Mouse (Mus musculus): ENCODE data around the gene Nyx. TPM values are rescaled to one million over a fixed set of nuclear protein-coding genes. Genes with fewer than 3 reads are reported as not detected.

Nyx gene
- polyA plus RNA-seq, 1 experiment from 2014 or later = 0.09 TPM

DNA sequence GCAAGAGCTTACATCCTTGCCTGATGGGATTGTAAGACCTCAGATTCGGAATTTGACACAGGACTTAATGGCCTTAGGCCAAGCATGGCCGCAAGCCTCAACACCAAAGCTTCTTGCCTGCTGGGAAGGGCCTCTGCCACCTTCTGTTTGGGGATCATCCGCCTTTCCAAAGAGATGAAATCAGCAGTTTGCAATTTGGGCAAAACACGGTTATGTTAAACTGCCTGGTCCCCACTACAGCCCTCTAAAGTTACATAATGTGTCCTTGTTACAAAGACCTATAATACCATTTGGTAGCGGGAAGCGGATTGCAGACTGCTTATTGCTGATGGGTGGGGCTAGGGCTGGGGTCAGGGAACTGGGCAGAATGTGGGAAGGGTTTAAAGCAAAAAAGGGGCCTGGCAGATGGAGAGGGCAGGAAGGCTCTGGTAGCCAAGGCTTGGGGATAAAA is 1.2 kb downstream of the Nyx start:
- no peak for ATAC-seq (ENCODE audit: low FRiP score)

DNA sequence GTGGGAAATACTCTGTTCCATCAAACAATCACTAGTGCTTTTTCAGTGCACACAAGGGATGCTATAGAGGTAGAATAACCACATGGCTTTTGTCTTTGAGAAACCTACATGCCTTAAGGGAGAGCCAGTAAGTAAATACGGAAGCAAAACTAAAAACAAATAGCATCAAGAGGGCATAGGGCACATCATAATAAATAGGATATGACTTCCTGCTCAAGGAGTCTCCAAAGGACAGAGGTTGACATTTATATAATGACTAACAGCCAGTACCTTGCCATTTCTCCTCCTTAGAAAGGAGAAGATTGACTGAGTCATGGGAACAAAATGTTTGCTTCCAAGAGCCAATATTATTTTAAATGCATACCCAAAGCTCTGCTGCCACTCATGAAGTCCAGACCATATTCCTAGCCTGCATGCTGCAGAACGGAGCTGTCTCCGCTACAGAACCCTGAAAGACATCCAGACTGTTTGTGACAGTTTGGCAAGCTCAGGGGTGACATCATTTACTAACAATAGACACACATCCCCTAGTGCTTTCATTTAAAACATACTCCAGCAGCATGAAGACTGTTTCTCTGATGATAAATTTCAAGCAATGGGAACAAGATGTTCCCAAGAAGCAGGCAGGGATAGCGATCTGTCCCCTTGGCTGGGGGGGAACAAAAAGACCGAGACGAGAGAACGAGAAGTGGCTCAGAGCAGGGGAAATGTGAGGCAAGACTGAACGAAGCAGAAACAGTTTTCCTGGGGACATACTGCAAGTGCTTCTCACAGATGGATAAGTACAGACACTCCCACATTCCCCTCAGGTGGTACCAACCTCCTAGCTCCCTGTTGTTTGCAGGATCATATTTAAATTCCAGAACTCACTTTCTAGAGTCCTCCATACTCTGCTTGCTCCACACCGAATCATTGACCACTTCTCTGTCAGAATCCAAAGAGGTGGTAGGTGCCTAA is 3.5 kb downstream of the Nyx start:
- Histone ChIP-seq H3K4me1 (replicated peaks; ENCODE audit: control insufficient read depth, insufficient read depth, low read length) (no peaks in the 10 kb centered on the region), H3K36me3 (replicated peaks; ENCODE audit: control insufficient read depth, insufficient read depth) (no peaks in the 10 kb centered on the region), H3K27me3 (ENCODE audit: control insufficient read depth, insufficient read depth, low read length) (peaks cover 3% of the 10 kb centered on the region; the same call in 1 of the 2 replicates), H3K4me2 (replicated peaks) (no peak overlapping the region), H3K9me3 (ENCODE audit: control insufficient read depth, low read length) (no peaks in the 10 kb centered on the region), H3K4me3 (replicated peaks; ENCODE audit: low read length) (no peak overlapping the region), H3K9ac (no peak overlapping the region), H3K27ac (no peak overlapping the region)
- WGBS = 66% methylated on average over 9 of the region's 9 CpGs
- no peak for ATAC-seq (ENCODE audit: low FRiP score)
- no peak for DNase-seq (ENCODE audit: low spot score)

More for the DNA sequence above, 1.2 kb downstream of the Nyx start:
- 81% methylated on average over 6 of the region's 6 CpGs for WGBS
- Histone ChIP-seq H3K9me3 (ENCODE audit: control insufficient read depth, low read length) (no peaks in the 10 kb centered on the region), H3K9ac (no peak overlapping the region), H3K4me1 (replicated peaks; ENCODE audit: control insufficient read depth, insufficient read depth, low read length) (no peaks in the 10 kb centered on the region), H3K4me3 (replicated peaks; ENCODE audit: low read length) (no peak overlapping the region), H3K4me2 (replicated peaks) (no peak overlapping the region), H3K36me3 (replicated peaks; ENCODE audit: control insufficient read depth, insufficient read depth) (no peaks in the 10 kb centered on the region), H3K27me3 (ENCODE audit: control insufficient read depth, insufficient read depth, low read length) (peaks cover 3% of the 10 kb centered on the region; the same call in 1 of the 2 replicates), H3K27ac (no peak overlapping the region)
- no peak for DNase-seq (ENCODE audit: low spot score)

DNA sequence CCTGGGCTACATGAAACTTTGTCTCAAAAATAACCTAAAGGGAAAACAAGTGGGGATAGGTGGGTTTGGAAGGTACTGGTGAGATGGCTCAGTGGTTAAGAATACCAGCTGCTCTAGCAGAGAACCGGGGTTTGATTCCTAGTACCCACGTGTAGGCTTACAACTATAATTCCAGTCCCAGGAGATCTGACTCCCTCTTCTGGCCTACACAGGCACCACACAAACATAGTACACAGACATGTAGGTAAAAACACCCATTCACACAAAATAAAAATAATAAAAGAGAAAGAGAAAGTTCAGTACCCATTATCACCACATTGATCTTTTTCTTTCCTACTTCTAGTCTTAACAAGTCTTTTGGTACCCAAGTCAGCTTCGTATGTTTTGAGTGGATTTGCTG is 6.0 kb downstream of the Nyx start:
- 73% methylated on average over 3 of the region's 3 CpGs for WGBS
- Histone ChIP-seq H3K27ac (no peak overlapping the region), H3K9ac (no peak overlapping the region), H3K27me3 (ENCODE audit: control insufficient read depth, insufficient read depth, low read length) (no peaks in the 10 kb centered on the region), H3K4me3 (replicated peaks; ENCODE audit: low read length) (no peak overlapping the region), H3K36me3 (replicated peaks; ENCODE audit: control insufficient read depth, insufficient read depth) (no peaks in the 10 kb centered on the region), H3K4me1 (replicated peaks; ENCODE audit: control insufficient read depth, insufficient read depth, low read length) (no peaks in the 10 kb centered on the region), H3K9me3 (ENCODE audit: control insufficient read depth, low read length) (no peaks in the 10 kb centered on the region), H3K4me2 (replicated peaks) (no peak overlapping the region)
- DNase-seq (ENCODE audit: low spot score) (no peak), ATAC-seq (ENCODE audit: low FRiP score) (no peak)

DNA sequence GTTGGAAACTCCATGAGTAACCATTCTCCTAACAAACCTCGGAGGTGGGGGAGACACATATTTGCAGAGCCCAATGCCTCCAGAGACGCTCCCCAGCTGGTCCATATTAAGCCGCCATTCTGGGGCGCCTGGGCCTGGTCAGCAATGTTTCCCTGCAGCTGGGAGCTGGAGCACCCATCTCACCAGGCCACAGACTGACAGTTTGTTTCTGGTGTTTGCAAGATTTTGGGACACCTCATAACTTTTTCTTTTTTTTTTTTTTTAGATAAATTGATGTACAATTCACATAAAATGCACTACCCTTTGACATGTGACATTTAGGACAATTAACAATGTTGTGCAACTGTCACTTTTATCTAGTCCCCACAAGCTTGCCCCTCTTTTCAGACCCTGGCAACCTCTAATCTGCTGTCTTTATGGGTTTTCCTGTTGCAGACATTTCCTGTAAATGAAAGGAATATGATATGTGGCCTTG is 6.9 kb downstream of the Nyx start:
- no peak for DNase-seq (ENCODE audit: low spot score)
- Histone ChIP-seq H3K36me3 (replicated peaks; ENCODE audit: control insufficient read depth, insufficient read depth) (no peaks in the 10 kb centered on the region), H3K27ac (no peak overlapping the region), H3K27me3 (ENCODE audit: control insufficient read depth, insufficient read depth, low read length) (no peaks in the 10 kb centered on the region), H3K4me3 (replicated peaks; ENCODE audit: low read length) (no peak overlapping the region), H3K4me1 (replicated peaks; ENCODE audit: control insufficient read depth, insufficient read depth, low read length) (no peaks in the 10 kb centered on the region), H3K9ac (no peak overlapping the region), H3K9me3 (ENCODE audit: control insufficient read depth, low read length) (no peaks in the 10 kb centered on the region), H3K4me2 (replicated peaks) (no peak overlapping the region)
- WGBS = 98% methylated on average over 4 of the region's 4 CpGs
- ATAC-seq (ENCODE audit: low FRiP score) = no peak

DNA sequence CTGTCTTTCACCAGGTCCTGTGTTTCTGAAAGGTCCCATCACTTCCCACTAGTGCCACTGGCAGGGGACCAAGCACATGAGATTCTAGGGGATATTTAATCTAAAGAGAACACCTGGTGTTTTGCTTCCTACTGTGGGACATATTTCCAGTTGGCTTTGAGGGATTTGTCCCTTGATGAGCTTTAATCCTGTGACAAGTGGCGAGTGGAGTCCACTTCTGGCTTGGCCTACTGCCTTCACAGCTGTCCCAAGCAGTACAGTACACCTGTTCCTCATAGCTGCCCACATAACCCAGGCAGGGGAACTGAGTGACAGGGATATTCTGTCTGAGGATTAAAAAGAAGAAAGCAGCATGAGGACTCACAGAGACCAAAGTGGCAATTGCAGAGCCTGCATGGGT is 9.5 kb downstream of the Nyx start:
- Histone ChIP-seq H3K27me3 (ENCODE audit: control insufficient read depth, insufficient read depth, low read length) (0 out of 2 replicates have a peak, but pooled peaks cover 6% of the 10 kb centered on the region), H3K9ac (no peak overlapping the region)

DNA sequence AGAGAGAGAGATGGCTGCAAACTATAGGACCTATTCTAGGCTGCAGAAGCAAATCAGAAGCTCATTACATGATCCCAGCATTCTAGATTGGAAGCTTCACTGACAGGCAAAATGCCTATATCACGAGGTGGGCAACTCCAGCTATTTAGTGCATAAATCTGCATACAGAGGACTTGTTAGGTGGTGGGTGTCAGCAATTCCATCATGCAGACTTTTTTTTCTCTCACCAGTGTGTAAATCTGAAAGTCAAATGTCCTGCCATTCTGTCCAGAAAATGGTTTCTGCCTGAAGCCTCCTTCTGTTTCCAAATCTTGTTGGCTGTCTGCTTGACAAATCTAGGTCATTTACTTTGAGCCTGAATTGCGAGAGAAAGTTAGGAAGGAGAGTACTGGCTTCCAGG is 11.7 kb downstream of the Nyx start:
- H3K4me2 ChIP-seq (replicated peaks) = no peak overlapping the region
- no peak overlapping the region for H3K9ac ChIP-seq
- 66% methylated on average over 2 of the region's 2 CpGs for WGBS
- no peak overlapping the region for H3K27ac ChIP-seq
- no peaks in the 10 kb centered on the region for H3K9me3 ChIP-seq (ENCODE audit: control insufficient read depth, low read length)
- ATAC-seq (ENCODE audit: low FRiP score) (no peak), DNase-seq (ENCODE audit: low spot score) (no peak)
- H3K4me1 ChIP-seq (replicated peaks; ENCODE audit: control insufficient read depth, insufficient read depth, low read length) = no peaks in the 10 kb centered on the region
- no peak overlapping the region for H3K4me3 ChIP-seq (replicated peaks; ENCODE audit: low read length)
- H3K27me3 ChIP-seq (ENCODE audit: control insufficient read depth, insufficient read depth, low read length) = 0 out of 2 replicates have a peak, but pooled peaks cover 6% of the 10 kb centered on the region
- no peaks in the 10 kb centered on the region for H3K36me3 ChIP-seq (replicated peaks; ENCODE audit: control insufficient read depth, insufficient read depth)

More for the DNA sequence above, 9.5 kb downstream of the Nyx start:
- Histone ChIP-seq H3K36me3 (replicated peaks; ENCODE audit: control insufficient read depth, insufficient read depth) (no peaks in the 10 kb centered on the region), H3K4me1 (replicated peaks; ENCODE audit: control insufficient read depth, insufficient read depth, low read length) (no peaks in the 10 kb centered on the region), H3K4me2 (replicated peaks) (no peak overlapping the region), H3K27ac (no peak overlapping the region), H3K4me3 (replicated peaks; ENCODE audit: low read length) (no peak overlapping the region), H3K9me3 (ENCODE audit: control insufficient read depth, low read length) (no peaks in the 10 kb centered on the region)
- DNase-seq (ENCODE audit: low spot score) (no peak), ATAC-seq (ENCODE audit: low FRiP score) (no peak)
- 67% methylated on average over 1 of the region's 1 CpGs for WGBS

DNA sequence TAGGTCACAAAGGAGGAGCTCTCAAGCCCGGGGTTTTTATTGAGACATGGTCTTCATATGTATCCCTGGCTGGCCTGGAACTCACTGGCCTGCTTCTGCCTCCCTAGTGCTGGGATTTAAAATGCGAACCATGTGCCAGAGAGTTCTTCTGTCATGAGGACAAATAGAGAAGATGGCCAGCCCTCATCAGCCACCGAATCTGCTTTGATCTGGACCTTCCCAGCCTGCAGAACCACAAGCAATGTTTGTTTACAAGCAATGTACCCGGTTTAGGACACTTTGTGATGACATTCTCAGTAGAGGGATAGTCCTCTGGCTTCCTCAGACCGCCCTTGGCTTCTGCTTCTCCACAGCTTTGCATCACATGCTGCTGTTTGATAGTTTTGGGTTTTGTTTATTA is 12.4 kb downstream of the Nyx start:
- H3K9ac ChIP-seq = no peak overlapping the region
- ATAC-seq (ENCODE audit: low FRiP score) = no peak
- 64% methylated on average over 5 of the region's 5 CpGs for WGBS

DNA sequence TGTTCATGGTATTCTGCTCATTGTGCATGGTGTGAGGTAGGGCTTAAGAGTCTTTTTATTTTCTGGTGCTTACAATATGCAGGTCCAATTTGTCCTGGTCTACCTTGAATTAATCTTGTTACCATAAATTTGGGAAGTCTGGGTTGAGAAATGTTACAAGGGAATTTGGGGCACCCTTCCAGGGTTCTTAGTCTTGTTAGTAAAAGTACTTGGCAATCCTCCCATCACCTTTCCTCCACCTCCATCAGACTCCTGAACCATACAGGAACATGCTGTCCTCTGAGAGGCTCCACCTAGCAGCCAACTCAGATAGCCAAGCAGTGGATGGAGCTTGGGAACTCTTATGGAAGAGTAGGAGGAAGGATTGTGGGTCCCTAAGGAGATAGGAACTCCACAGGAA is 13.7 kb downstream of the Nyx start:
- 0 out of 2 replicates have a peak, but pooled peaks cover 6% of the 10 kb centered on the region for H3K27me3 ChIP-seq (ENCODE audit: control insufficient read depth, insufficient read depth, low read length)
- H3K36me3 ChIP-seq (replicated peaks; ENCODE audit: control insufficient read depth, insufficient read depth) = no peaks in the 10 kb centered on the region
- no peaks in the 10 kb centered on the region for H3K4me1 ChIP-seq (replicated peaks; ENCODE audit: control insufficient read depth, insufficient read depth, low read length)
- H3K4me2 ChIP-seq (replicated peaks) = no peak overlapping the region
- DNase-seq (ENCODE audit: low spot score) (no peak), ATAC-seq (ENCODE audit: low FRiP score) (no peak)
- H3K27ac ChIP-seq = no peak overlapping the region
- H3K9ac ChIP-seq = no peak overlapping the region
- H3K9me3 ChIP-seq (ENCODE audit: control insufficient read depth, low read length) = no peaks in the 10 kb centered on the region
- no peak overlapping the region for H3K4me3 ChIP-seq (replicated peaks; ENCODE audit: low read length)

More for the DNA sequence above, 12.4 kb downstream of the Nyx start:
- H3K4me2 ChIP-seq (replicated peaks) = no peak overlapping the region
- no peak overlapping the region for H3K4me3 ChIP-seq (replicated peaks; ENCODE audit: low read length)
- 0 out of 2 replicates have a peak, but pooled peaks cover 6% of the 10 kb centered on the region for H3K27me3 ChIP-seq (ENCODE audit: control insufficient read depth, insufficient read depth, low read length)
- no peaks in the 10 kb centered on the region for H3K9me3 ChIP-seq (ENCODE audit: control insufficient read depth, low read length)
- H3K4me1 ChIP-seq (replicated peaks; ENCODE audit: control insufficient read depth, insufficient read depth, low read length) = no peaks in the 10 kb centered on the region
- DNase-seq (ENCODE audit: low spot score) = no peak
- H3K36me3 ChIP-seq (replicated peaks; ENCODE audit: control insufficient read depth, insufficient read depth) = no peaks in the 10 kb centered on the region
- no peak overlapping the region for H3K27ac ChIP-seq

DNA sequence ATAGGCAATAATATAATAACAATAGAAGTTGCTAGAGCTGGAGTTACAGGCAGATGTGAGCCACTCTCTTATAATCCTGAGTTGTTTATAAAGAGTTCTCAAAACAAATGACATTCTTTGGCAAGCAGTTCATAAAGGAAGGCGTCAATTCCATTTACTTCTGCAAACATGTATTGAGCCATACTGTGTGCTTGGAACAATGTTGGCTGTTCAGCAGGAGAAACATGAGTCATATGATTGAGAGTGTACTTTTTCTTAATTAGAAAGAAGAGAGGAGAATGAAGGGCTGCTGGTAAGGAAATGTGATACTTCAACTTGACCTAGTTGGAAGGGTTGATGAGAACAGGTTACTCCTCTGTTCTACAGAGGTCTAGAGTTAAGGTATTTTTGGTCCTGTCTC is 16.7 kb downstream of the Nyx start:
- ATAC-seq (ENCODE audit: low FRiP score) = no peak
- H3K27ac ChIP-seq = no peak overlapping the region
- no peak for DNase-seq (ENCODE audit: low spot score)

More for the DNA sequence above, 16.7 kb downstream of the Nyx start:
- H3K9ac ChIP-seq = no peak overlapping the region
- H3K4me2 ChIP-seq (replicated peaks) = no peak overlapping the region
- H3K27me3 ChIP-seq (ENCODE audit: control insufficient read depth, insufficient read depth, low read length) = 0 out of 2 replicates have a peak, but pooled peaks cover 6% of the 10 kb centered on the region
- no peaks in the 10 kb centered on the region for H3K36me3 ChIP-seq (replicated peaks; ENCODE audit: control insufficient read depth, insufficient read depth)
- 83% methylated on average over 1 of the region's 1 CpGs for WGBS
- H3K4me1 ChIP-seq (replicated peaks; ENCODE audit: control insufficient read depth, insufficient read depth, low read length) = no peaks in the 10 kb centered on the region
- H3K4me3 ChIP-seq (replicated peaks; ENCODE audit: low read length) = no peak overlapping the region
- H3K9me3 ChIP-seq (ENCODE audit: control insufficient read depth, low read length) = peaks cover 5% of the 10 kb centered on the region; the same call in 1 of the 2 replicates

Data from hindbrain, embryonic 14.5 days (tissue).